Mouse (Mus musculus): Measurements from ENCODE around the gene Spag6.

Gene Spag6

GRCm38 (mm10) chr2:18687671-18688170 lies 6.1 kb upstream of the Spag6 start:
- DNase-seq (ENCODE audit: low spot score in 2 of 2): no peak

- DNase-seq (ENCODE audit: low spot score in 2 of 2): no peak
Measured at GRCm38 (mm10) chr2:18688286-18688685, 5.5 kb upstream of the Spag6 start.

GRCm38 (mm10) chr2:18688708-18689063 lies 5.1 kb upstream of the Spag6 start:
- no peak for DNase-seq (ENCODE audit: low spot score in 2 of 2)

GRCm38 (mm10) chr2:18689064-18689921 lies 4.5 kb upstream of the Spag6 start:
- no peak for DNase-seq (ENCODE audit: low spot score in 2 of 2)

- peak in 1 of 2 experiments; percentile 27 for DNase-seq (ENCODE audit: low spot score in 2 of 2)
Measured at GRCm38 (mm10) chr2:18690055-18690691, 3.7 kb upstream of the Spag6 start.

GRCm38 (mm10) chr2:18690756-18691155 lies 3.1 kb upstream of the Spag6 start:
- no peak for DNase-seq (ENCODE audit: low spot score in 2 of 2)

GRCm38 (mm10) chr2:18692031-18692430 lies 1.8 kb upstream of the Spag6 start:
- DNase-seq (ENCODE audit: low spot score in 2 of 2): no peak

- no peak for DNase-seq (ENCODE audit: low spot score in 2 of 2)
Measured at GRCm38 (mm10) chr2:18692548-18692947, 1.3 kb upstream of the Spag6 start.

GRCm38 (mm10) chr2:18693491-18693870 lies 351 bp upstream of the Spag6 start:
- no peak for DNase-seq (ENCODE audit: low spot score in 2 of 2)

- DNase-seq (ENCODE audit: low spot score in 2 of 2): no peak
Measured at GRCm38 (mm10) chr2:18694611-18694950, 749 bp downstream of the Spag6 start.

GRCm38 (mm10) chr2:18695163-18695562 lies 1.3 kb downstream of the Spag6 start:
- no peak for DNase-seq (ENCODE audit: low spot score in 2 of 2)

GRCm38 (mm10) chr2:18695629-18696150 lies 1.9 kb downstream of the Spag6 start:
- no peak for DNase-seq (ENCODE audit: low spot score in 2 of 2)

GRCm38 (mm10) chr2:18697591-18698244 lies 3.9 kb downstream of the Spag6 start:
- DNase-seq (ENCODE audit: low spot score in 2 of 2): no peak

- no peak for DNase-seq (ENCODE audit: low spot score in 2 of 2)
Measured at GRCm38 (mm10) chr2:18698663-18699385, 5.0 kb downstream of the Spag6 start.

GRCm38 (mm10) chr2:18699401-18699990 lies 5.7 kb downstream of the Spag6 start:
- DNase-seq (ENCODE audit: low spot score in 2 of 2): no peak

- no peak for DNase-seq (ENCODE audit: low spot score in 2 of 2)
Measured at GRCm38 (mm10) chr2:18710356-18710755, 16.5 kb downstream of the Spag6 start.

- DNase-seq (ENCODE audit: low spot score in 2 of 2): no peak
Measured at GRCm38 (mm10) chr2:18713071-18713470, 19.2 kb downstream of the Spag6 start.

- DNase-seq (ENCODE audit: low spot score in 2 of 2): no peak
Measured at GRCm38 (mm10) chr2:18714337-18714736, 20.5 kb downstream of the Spag6 start.

- DNase-seq (ENCODE audit: low spot score in 2 of 2): no peak
Measured at GRCm38 (mm10) chr2:18718521-18718920, 24.7 kb downstream of the Spag6 start.

GRCm38 (mm10) chr2:18722208-18722830 lies 28.5 kb downstream of the Spag6 start:
- DNase-seq (ENCODE audit: low spot score in 2 of 2): no peak

GRCm38 (mm10) chr2:18724462-18724861 lies 30.6 kb downstream of the Spag6 start:
- DNase-seq (ENCODE audit: low spot score in 2 of 2): no peak
